Mouse (Mus musculus) MEL (cell line): ENCODE results near the gene Sgms1.

Experiments
- MYC ChIP-seq: IDR thresholded peaks from 2 replicates; pipeline ENCODE4 v1.6.1; 2011; ENCODE audit warnings: low read depth, mild to moderate bottlenecking, low read length, improper control_type of control experiment, moderate library complexity
- POLR2A ChIP-seq, 2 experiments: IDR thresholded peaks; 2 replicates each; pipeline ENCODE4 v1.6.1; 2011 to 2012; ENCODE audit warnings: low read length in 2 of 2, mild to moderate bottlenecking in 2 of 2, control low read depth in 1 of 2, improper control_type of control experiment in 1 of 2, low read depth in 1 of 2, moderate library complexity in 1 of 2; ENCODE audit not compliant: control insufficient read depth in 1 of 2, insufficient read depth in 1 of 2, poor library complexity in 1 of 2

DNA sequence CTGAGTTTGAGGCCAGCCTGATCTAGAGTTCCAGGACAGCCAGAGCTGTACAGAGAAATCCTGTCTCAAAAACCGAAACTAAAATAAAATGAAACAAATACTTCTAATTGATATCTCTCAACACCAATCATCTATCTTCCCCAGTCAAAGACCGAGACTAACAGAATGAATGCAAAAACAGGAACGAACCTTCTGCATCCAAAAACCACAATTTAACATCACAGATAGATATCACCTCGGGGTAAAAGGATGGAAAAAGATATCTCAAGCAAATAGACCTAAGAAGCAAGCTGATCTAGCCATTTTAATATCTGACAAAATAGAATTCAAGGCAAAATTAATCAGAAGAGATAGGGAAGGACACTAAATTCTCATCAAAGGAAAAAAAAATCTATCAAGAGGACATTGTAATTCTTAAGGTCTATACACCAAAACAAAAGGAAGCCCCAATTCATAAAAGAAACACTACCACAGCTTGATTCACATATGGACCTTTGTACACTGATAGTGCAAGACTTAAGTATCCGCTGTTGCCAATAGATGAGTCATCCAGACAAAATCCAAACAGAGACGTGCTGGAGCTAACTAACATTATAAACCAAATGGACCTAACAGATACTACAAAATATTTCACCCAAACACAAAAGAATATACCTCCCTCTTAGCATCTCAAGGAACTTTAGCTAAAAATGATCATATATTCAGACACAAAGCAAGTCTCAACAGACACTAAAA is 301.6 kb downstream of the Sgms1 start:
- TF ChIP-seq MYC (no peak), POLR2A (IDR thresholded peaks at IDR 0.05; ENCODE audit: control insufficient read depth in 1 of 2, insufficient read depth in 1 of 2, low read depth in 1 of 2, low read length in 2 of 2, poor library complexity in 1 of 2) (no peak)
